Mouse (Mus musculus): ENCODE results near the gene Fbxw21. TPM values are rescaled to one million over a fixed set of nuclear protein-coding genes. Genes with fewer than 3 reads are reported as not detected.

Fbxw21 gene
- polyA plus RNA-seq, 1 experiment from 2014 or later, result not detected

DNA sequence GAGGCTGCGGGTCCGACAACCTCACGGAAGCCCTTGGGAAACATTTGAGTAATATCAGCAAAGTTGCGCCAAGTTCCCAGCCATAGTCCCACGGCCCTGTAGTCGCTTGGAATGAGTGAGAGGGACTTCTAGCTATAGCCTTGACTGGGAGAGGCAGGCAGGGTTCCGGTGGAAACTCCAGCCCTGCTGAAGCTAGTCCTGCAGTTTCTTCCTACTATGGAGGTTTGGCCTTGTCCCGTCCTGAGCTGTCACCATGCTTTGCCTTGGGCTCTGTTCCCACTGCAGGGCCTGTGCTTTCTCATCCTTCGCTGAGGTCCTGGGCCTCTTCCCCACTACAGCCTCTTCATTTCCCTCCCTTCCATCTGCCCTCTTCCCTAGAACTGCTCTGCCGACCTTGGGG, 45.6 kb downstream of the Fbxw21 start:
- 92% methylated on average over 10 of the region's 10 CpGs for WGBS
- Histone ChIP-seq H3K27ac (ENCODE audit: low read depth, low read length) (no peak overlapping the region), H3K4me2 (no peak overlapping the region), H3K27me3 (ENCODE audit: control insufficient read depth, insufficient read depth, low read length) (no peaks in the 10 kb centered on the region), H3K9ac (ENCODE audit: low read length) (no peak overlapping the region), H3K9me3 (ENCODE audit: control insufficient read depth, low read length) (no peaks in the 10 kb centered on the region), H3K4me1 (ENCODE audit: control insufficient read depth, insufficient read depth, low read length) (no peaks in the 10 kb centered on the region), H3K4me3 (ENCODE audit: low read depth, low read length) (no peak overlapping the region), H3K36me3 (ENCODE audit: control insufficient read depth, insufficient read depth, low read length) (peaks cover 65% of the 10 kb centered on the region)
- ATAC-seq (ENCODE audit: low FRiP score) (no peak), DNase-seq (ENCODE audit: low spot score, missing footprints) (no peak)

DNA sequence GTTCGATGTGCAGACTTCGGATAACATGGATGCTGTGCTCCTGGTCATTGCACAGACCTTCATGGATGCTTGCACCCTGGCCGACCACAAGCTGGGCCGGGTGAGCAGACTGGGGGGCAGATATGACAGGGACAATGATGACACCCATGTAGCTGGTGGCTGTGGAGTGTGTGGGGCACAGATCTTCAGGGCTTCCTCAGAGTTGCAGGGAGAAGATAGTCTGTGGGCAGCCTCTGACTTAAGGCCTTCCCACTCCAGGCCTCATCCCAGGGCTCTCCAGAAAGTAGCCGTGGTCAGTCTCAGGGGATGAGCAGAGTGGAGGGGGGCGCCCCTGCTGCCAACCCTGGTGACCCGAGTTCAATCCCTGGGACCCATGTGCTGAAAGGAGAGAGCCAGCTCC, 47.0 kb downstream of the Fbxw21 start:
- no peaks in the 10 kb centered on the region for H3K27me3 ChIP-seq (ENCODE audit: control insufficient read depth, insufficient read depth, low read length)
- H3K36me3 ChIP-seq (ENCODE audit: control insufficient read depth, insufficient read depth, low read length), result peaks cover 73% of the 10 kb centered on the region
- H3K4me2 ChIP-seq, result no peak overlapping the region
- no peak overlapping the region for H3K4me3 ChIP-seq (ENCODE audit: low read depth, low read length)
- WGBS, result 92% methylated on average over 7 of the region's 7 CpGs
- no peak for ATAC-seq (ENCODE audit: low FRiP score)
- H3K27ac ChIP-seq (ENCODE audit: low read depth, low read length), result no peak overlapping the region
- H3K9me3 ChIP-seq (ENCODE audit: control insufficient read depth, low read length), result no peaks in the 10 kb centered on the region
- DNase-seq (ENCODE audit: low spot score, missing footprints), result peak; percentile 12
- no peaks in the 10 kb centered on the region for H3K4me1 ChIP-seq (ENCODE audit: control insufficient read depth, insufficient read depth, low read length)
- H3K9ac ChIP-seq (ENCODE audit: low read length), result no peak overlapping the region

GRCm38 (mm10) chr9:109114276-109114675, 47.6 kb downstream of the Fbxw21 start:
- Histone ChIP-seq H3K4me1 (ENCODE audit: control insufficient read depth, insufficient read depth, low read length) (no peaks in the 10 kb centered on the region), H3K27ac (ENCODE audit: low read depth, low read length) (no peak overlapping the region), H3K27me3 (ENCODE audit: control insufficient read depth, insufficient read depth, low read length) (no peaks in the 10 kb centered on the region), H3K9me3 (ENCODE audit: control insufficient read depth, low read length) (no peaks in the 10 kb centered on the region), H3K4me3 (ENCODE audit: low read depth, low read length) (no peak overlapping the region), H3K9ac (ENCODE audit: low read length) (no peak overlapping the region), H3K4me2 (no peak overlapping the region), H3K36me3 (ENCODE audit: control insufficient read depth, insufficient read depth, low read length) (peaks cover 74% of the 10 kb centered on the region)
- no peak for DNase-seq (ENCODE audit: low spot score, missing footprints)
- ATAC-seq (ENCODE audit: low FRiP score), result no peak
- WGBS, result 96% methylated on average over 11 of the region's 11 CpGs

- Histone ChIP-seq H3K4me1 (ENCODE audit: control insufficient read depth, insufficient read depth, low read length) (no peaks in the 10 kb centered on the region), H3K9ac (ENCODE audit: low read length) (no peak overlapping the region), H3K27me3 (ENCODE audit: control insufficient read depth, insufficient read depth, low read length) (no peaks in the 10 kb centered on the region), H3K9me3 (ENCODE audit: control insufficient read depth, low read length) (no peaks in the 10 kb centered on the region), H3K27ac (ENCODE audit: low read depth, low read length) (no peak overlapping the region), H3K4me2 (no peak overlapping the region), H3K4me3 (ENCODE audit: low read depth, low read length) (no peak overlapping the region), H3K36me3 (ENCODE audit: control insufficient read depth, insufficient read depth, low read length) (peaks cover 73% of the 10 kb centered on the region)
- no peak for ATAC-seq (ENCODE audit: low FRiP score)
- no peak for DNase-seq (ENCODE audit: low spot score, missing footprints)
- 90% methylated on average over 8 of the region's 8 CpGs for WGBS
Observed at GRCm38 (mm10) chr9:109113331-109113730, 48.5 kb downstream of the Fbxw21 start.

- ATAC-seq (ENCODE audit: low FRiP score) (no peak), DNase-seq (ENCODE audit: low spot score, missing footprints) (no peak)
- H3K27ac ChIP-seq (ENCODE audit: low read depth, low read length), result no peak overlapping the region
- H3K4me3 ChIP-seq (ENCODE audit: low read depth, low read length), result no peak overlapping the region
- no peak overlapping the region for H3K9ac ChIP-seq (ENCODE audit: low read length)
- H3K4me1 ChIP-seq (ENCODE audit: control insufficient read depth, insufficient read depth, low read length), result no peaks in the 10 kb centered on the region
- H3K4me2 ChIP-seq, result no peak overlapping the region
- H3K27me3 ChIP-seq (ENCODE audit: control insufficient read depth, insufficient read depth, low read length), result no peaks in the 10 kb centered on the region
- WGBS, result 94% methylated on average over 9 of the region's 9 CpGs
- peaks cover 67% of the 10 kb centered on the region for H3K36me3 ChIP-seq (ENCODE audit: control insufficient read depth, insufficient read depth, low read length)
- no peaks in the 10 kb centered on the region for H3K9me3 ChIP-seq (ENCODE audit: control insufficient read depth, low read length)
Observed at GRCm38 (mm10) chr9:109111591-109111990, 50.2 kb downstream of the Fbxw21 start.

GRCm38 (mm10) chr9:109111101-109111500, 50.7 kb downstream of the Fbxw21 start:
- DNase-seq (ENCODE audit: low spot score, missing footprints) (no peak), ATAC-seq (ENCODE audit: low FRiP score) (no peak)
- H3K4me3 ChIP-seq (ENCODE audit: low read depth, low read length), result no peak overlapping the region
- no peaks in the 10 kb centered on the region for H3K9me3 ChIP-seq (ENCODE audit: control insufficient read depth, low read length)
- no peak overlapping the region for H3K9ac ChIP-seq (ENCODE audit: low read length)
- H3K27ac ChIP-seq (ENCODE audit: low read depth, low read length), result no peak overlapping the region
- 89% methylated on average over 4 of the region's 4 CpGs for WGBS
- H3K4me1 ChIP-seq (ENCODE audit: control insufficient read depth, insufficient read depth, low read length), result no peaks in the 10 kb centered on the region
- peaks cover 66% of the 10 kb centered on the region for H3K36me3 ChIP-seq (ENCODE audit: control insufficient read depth, insufficient read depth, low read length)
- H3K4me2 ChIP-seq, result no peak overlapping the region
- H3K27me3 ChIP-seq (ENCODE audit: control insufficient read depth, insufficient read depth, low read length), result no peaks in the 10 kb centered on the region

- Histone ChIP-seq H3K9me3 (ENCODE audit: control insufficient read depth, low read length) (no peaks in the 10 kb centered on the region), H3K4me1 (ENCODE audit: control insufficient read depth, insufficient read depth, low read length) (no peaks in the 10 kb centered on the region), H3K4me2 (no peak overlapping the region), H3K27ac (ENCODE audit: low read depth, low read length) (no peak overlapping the region), H3K27me3 (ENCODE audit: control insufficient read depth, insufficient read depth, low read length) (no peaks in the 10 kb centered on the region), H3K9ac (ENCODE audit: low read length) (no peak overlapping the region), H3K4me3 (ENCODE audit: low read depth, low read length) (no peak overlapping the region), H3K36me3 (ENCODE audit: control insufficient read depth, insufficient read depth, low read length) (peaks cover 69% of the 10 kb centered on the region)
- WGBS, result 91% methylated on average over 11 of the region's 11 CpGs
- no peak for DNase-seq (ENCODE audit: low spot score, missing footprints)
- no peak for ATAC-seq (ENCODE audit: low FRiP score)
Observed at GRCm38 (mm10) chr9:109110240-109110639, 51.6 kb downstream of the Fbxw21 start.

- peaks cover 67% of the 10 kb centered on the region for H3K36me3 ChIP-seq (ENCODE audit: control insufficient read depth, insufficient read depth, low read length)
- DNase-seq (ENCODE audit: low spot score, missing footprints), result no peak
- H3K4me1 ChIP-seq (ENCODE audit: control insufficient read depth, insufficient read depth, low read length), result no peaks in the 10 kb centered on the region
- no peaks in the 10 kb centered on the region for H3K9me3 ChIP-seq (ENCODE audit: control insufficient read depth, low read length)
- H3K9ac ChIP-seq (ENCODE audit: low read length), result no peak overlapping the region
- ATAC-seq (ENCODE audit: low FRiP score), result no peak
- no peaks in the 10 kb centered on the region for H3K27me3 ChIP-seq (ENCODE audit: control insufficient read depth, insufficient read depth, low read length)
- H3K4me2 ChIP-seq, result no peak overlapping the region
- 92% methylated on average over 6 of the region's 6 CpGs for WGBS
- H3K27ac ChIP-seq (ENCODE audit: low read depth, low read length), result no peak overlapping the region
- H3K4me3 ChIP-seq (ENCODE audit: low read depth, low read length), result no peak overlapping the region
Observed at GRCm38 (mm10) chr9:109107341-109107740, 54.5 kb downstream of the Fbxw21 start.

- H3K36me3 ChIP-seq (ENCODE audit: control insufficient read depth, insufficient read depth, low read length), result peaks cover 55% of the 10 kb centered on the region
- no peak overlapping the region for H3K9ac ChIP-seq (ENCODE audit: low read length)
- no peaks in the 10 kb centered on the region for H3K4me1 ChIP-seq (ENCODE audit: control insufficient read depth, insufficient read depth, low read length)
- ATAC-seq (ENCODE audit: low FRiP score) (no peak), DNase-seq (ENCODE audit: low spot score, missing footprints) (no peak)
- no peak overlapping the region for H3K4me3 ChIP-seq (ENCODE audit: low read depth, low read length)
- H3K27me3 ChIP-seq (ENCODE audit: control insufficient read depth, insufficient read depth, low read length), result no peaks in the 10 kb centered on the region
- H3K27ac ChIP-seq (ENCODE audit: low read depth, low read length), result no peak overlapping the region
- 96% methylated on average over 12 of the region's 12 CpGs for WGBS
- no peak overlapping the region for H3K4me2 ChIP-seq
- H3K9me3 ChIP-seq (ENCODE audit: control insufficient read depth, low read length), result no peaks in the 10 kb centered on the region
Observed at GRCm38 (mm10) chr9:109105648-109106047, 56.2 kb downstream of the Fbxw21 start.

- DNase-seq (ENCODE audit: low spot score, missing footprints), result no peak
- no peak overlapping the region for H3K4me2 ChIP-seq
- 82% methylated on average over 12 of the region's 12 CpGs for WGBS
- H3K4me3 ChIP-seq (ENCODE audit: low read depth, low read length), result no peak overlapping the region
- H3K9me3 ChIP-seq (ENCODE audit: control insufficient read depth, low read length), result no peaks in the 10 kb centered on the region
- no peaks in the 10 kb centered on the region for H3K27me3 ChIP-seq (ENCODE audit: control insufficient read depth, insufficient read depth, low read length)
- peaks cover 52% of the 10 kb centered on the region for H3K36me3 ChIP-seq (ENCODE audit: control insufficient read depth, insufficient read depth, low read length)
- ATAC-seq (ENCODE audit: low FRiP score), result no peak
- H3K4me1 ChIP-seq (ENCODE audit: control insufficient read depth, insufficient read depth, low read length), result no peaks in the 10 kb centered on the region
- H3K9ac ChIP-seq (ENCODE audit: low read length), result no peak overlapping the region
- no peak overlapping the region for H3K27ac ChIP-seq (ENCODE audit: low read depth, low read length)
Observed at GRCm38 (mm10) chr9:109105011-109105410, 56.8 kb downstream of the Fbxw21 start.
